Mouse (Mus musculus) lung, adult 10 weeks (tissue): Measurements from ENCODE around the gene Gm2431. TPM values are rescaled to one million over a fixed set of nuclear protein-coding genes. Genes with fewer than 3 reads are reported as not detected.

ENCODE experiments used
- polyA plus RNA-seq: library from polyadenylated mRNA; stranded (reverse); fragments of 350-450 nt; fragmentation: Illumina TruSeq; extraction: RNeasy Lipid Tissue Mini Kit (QIAGEN cat#74804); gene quantifications from one replicate; pipeline ENCODE4 v1.2.3, GENCODE M21; 2014; ENCODE audit warnings: low read depth, low replicate concordance; ENCODE audit not compliant: insufficient read depth

Gene Gm2431
- not detected for polyA plus RNA-seq

DNA sequence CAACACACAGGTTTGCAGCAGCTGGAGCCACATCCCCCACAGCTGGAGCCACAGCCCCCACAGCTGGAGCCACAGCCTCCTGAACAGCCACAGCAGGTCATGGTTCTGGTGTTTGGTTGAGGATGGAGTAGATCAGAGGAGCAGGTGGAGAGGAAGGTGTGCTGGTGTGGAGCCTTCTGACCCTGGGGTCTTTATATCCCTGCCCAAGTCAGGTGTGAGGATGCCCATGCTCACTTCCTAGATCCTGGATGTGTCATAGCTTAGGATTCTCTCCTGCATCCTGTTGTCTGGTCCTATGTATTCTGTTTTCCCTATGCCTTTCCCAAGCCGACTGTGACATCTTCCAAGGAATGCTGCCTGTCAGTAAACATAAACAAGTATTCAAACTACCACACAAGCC, at the start of gene Gm2431:
TSS of gene Gm2431 (minus strand) at position 101 of the 400 bp plus-strand sequence.

DNA sequence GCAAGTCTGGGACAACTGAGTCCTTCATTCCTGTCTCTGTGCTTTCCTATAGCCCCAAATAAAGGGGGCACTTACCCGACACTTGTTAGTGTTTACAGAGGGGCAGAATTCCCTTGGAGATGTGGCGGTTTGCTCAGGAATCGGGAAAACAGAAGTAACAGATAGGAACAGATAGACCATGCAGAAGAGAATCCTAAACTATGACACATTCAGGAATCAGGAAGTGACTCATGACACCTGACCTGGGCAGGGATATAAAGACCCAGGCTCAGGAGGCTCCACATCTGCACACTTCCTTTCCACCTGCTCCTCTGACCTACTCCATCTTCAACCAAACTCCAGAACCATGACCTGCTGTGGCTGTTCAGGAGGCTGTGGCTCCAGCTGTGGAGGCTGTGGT, 45.1 kb upstream of the Gm2431 start, which contains the start of gene Krtap5-4:
TSS of gene Krtap5-4 (plus strand) at position 301 of the 400 bp plus-strand sequence.

GRCm38 (mm10) chr7:142297018-142297417, 38.9 kb upstream of the Gm2431 start, which contains the start of gene Krtap5-1:
Gene Krtap5-1 (minus strand): TSS chr7:142297118.

GRCm38 (mm10) chr7:142274263-142274662, 16.1 kb upstream of the Gm2431 start, which contains the start of gene Gm4559:
Gene Gm4559 (minus strand): TSS chr7:142274363.

DNA sequence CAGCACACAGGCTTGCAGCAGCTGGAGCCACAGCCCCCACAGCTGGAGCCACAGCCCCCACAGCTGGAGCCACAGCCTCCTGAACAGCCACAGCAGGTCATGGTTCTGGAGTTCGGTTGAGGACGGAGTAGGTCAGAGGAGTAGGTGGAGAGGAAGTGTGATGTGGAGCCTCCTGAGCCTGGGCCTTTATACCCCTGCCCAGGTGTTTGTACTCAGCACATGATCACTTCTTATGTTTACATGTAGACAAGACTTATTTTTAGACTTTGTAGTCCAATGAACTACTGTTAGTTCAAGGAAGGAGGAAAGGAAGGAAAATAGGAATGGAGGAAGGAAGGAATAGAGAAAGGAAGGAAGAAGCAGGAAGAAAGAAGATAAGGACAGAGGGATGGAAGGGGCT, 17.2 kb downstream of the Gm2431 start, which contains the start of gene Gm40460:
TSS of gene Gm40460 (minus strand) at position 101 of the 400 bp plus-strand sequence.

DNA sequence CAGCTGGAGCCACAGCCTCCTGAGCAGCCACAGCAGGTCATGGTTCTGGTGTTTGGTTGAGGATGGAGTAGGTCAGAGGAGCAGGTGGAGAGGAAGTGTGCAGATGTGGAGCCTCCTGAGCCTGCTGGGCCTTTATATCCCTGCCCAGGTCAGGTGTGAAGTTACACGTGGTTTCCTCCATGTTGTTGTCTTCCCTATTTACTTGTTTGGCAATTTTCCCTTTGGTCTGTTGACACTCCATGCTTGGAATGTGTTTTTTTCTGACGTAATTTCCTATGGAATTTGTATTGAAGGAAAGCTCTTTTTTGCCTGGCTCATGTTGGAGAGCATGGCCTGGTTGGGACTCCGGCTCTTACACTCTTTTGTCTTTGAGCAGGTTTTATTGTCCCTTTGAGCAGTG, 28.3 kb downstream of the Gm2431 start, which contains the start of gene Krtap5-5:
TSS of gene Krtap5-5 (minus strand) at position 101 of the 400 bp plus-strand sequence.

GRCm38 (mm10) chr7:142211559-142211958, 46.6 kb downstream of the Gm2431 start, which contains the start of gene Gm7579:
Gene Gm7579 (plus strand): TSS chr7:142211859.

Other genes with a start within 250 kb of the Gm2431 start
- 60.9 TPM for gene Mob2, start 197.3 kb downstream of the Gm2431 start, polyA plus RNA-seq
- gene Dusp8, start 162.5 kb downstream of the Gm2431 start, polyA plus RNA-seq, result 10.8 TPM
- gene Gm45618, start 137.6 kb downstream of the Gm2431 start, polyA plus RNA-seq, result not detected
- not detected for gene Gm39115, start 122.3 kb downstream of the Gm2431 start, polyA plus RNA-seq
- gene Gm45337, start 113.7 kb downstream of the Gm2431 start, polyA plus RNA-seq, result not detected
- not detected for gene Gm29735, start 101.2 kb downstream of the Gm2431 start, polyA plus RNA-seq
- not detected for gene Gm4553, start 92.6 kb downstream of the Gm2431 start, polyA plus RNA-seq
- not detected for gene Krtap5-2, start 82.3 kb downstream of the Gm2431 start, polyA plus RNA-seq
- not detected for gene Gm10153, start 68.0 kb downstream of the Gm2431 start, polyA plus RNA-seq
- not detected for gene Krtap5-3, start 57.0 kb downstream of the Gm2431 start, polyA plus RNA-seq
- not detected for gene Gm7579, start 46.5 kb downstream of the Gm2431 start, polyA plus RNA-seq
- gene Krtap5-5, start 28.4 kb downstream of the Gm2431 start, polyA plus RNA-seq, result not detected
- not detected for gene Gm40460, start 17.3 kb downstream of the Gm2431 start, polyA plus RNA-seq
- not detected for gene Gm4559, start 16.0 kb upstream of the Gm2431 start, polyA plus RNA-seq
- gene Krtap5-1, start 38.8 kb upstream of the Gm2431 start, polyA plus RNA-seq, result not detected
- not detected for gene Krtap5-4, start 45.2 kb upstream of the Gm2431 start, polyA plus RNA-seq
- gene Ifitm10, start 115.4 kb upstream of the Gm2431 start, polyA plus RNA-seq, result 17.5 TPM
- not detected for gene Gm49369, start 124.3 kb upstream of the Gm2431 start, polyA plus RNA-seq
- gene Ctsd, start 129.7 kb upstream of the Gm2431 start, polyA plus RNA-seq, result 568 TPM
- not detected for gene Syt8, start 176.5 kb upstream of the Gm2431 start, polyA plus RNA-seq
- 10.7 TPM for gene Tnni2, start 183.5 kb upstream of the Gm2431 start, polyA plus RNA-seq
- 157 TPM for gene Lsp1, start 202.5 kb upstream of the Gm2431 start, polyA plus RNA-seq
- 7.4 TPM for gene Tnnt3, start 240.5 kb upstream of the Gm2431 start, polyA plus RNA-seq